Mouse (Mus musculus): ENCODE measurements around the gene Lrch4. TPM values are rescaled to one million over a fixed set of nuclear protein-coding genes. Genes with fewer than 3 reads are reported as not detected.

Gene Lrch4
- total RNA-seq, 2 experiments from 2014 or later, result 18.4 to 20.5 TPM

GRCm38 (mm10) chr5:137647827-137648601, 19.1 kb downstream of the Lrch4 start:
- DNase-seq, result no peak
- intact Hi-C loops (cut with DNase I), result no loop called here

- DNase-seq, result no peak
- intact Hi-C loops (cut with DNase I), result no loop called here
Measured at GRCm38 (mm10) chr5:137649251-137649650, 20.3 kb downstream of the Lrch4 start.

GRCm38 (mm10) chr5:137649669-137650571, 21.0 kb downstream of the Lrch4 start:
- intact Hi-C loops (cut with DNase I), result no loop called here
- peak; percentile 32 to 52 for DNase-seq

- DNase-seq, result peak; percentile 69 to 73
- intact Hi-C loops (cut with DNase I), result loop anchor here (2.0 kb wide), 2 partner anchors 68 to 150 kb away; partner anchors contain the start of gene Pop7
Measured at GRCm38 (mm10) chr5:137652474-137652873, 23.6 kb downstream of the Lrch4 start.

- intact Hi-C loops (cut with DNase I), result loop anchor here (2.0 kb wide), 2 partner anchors 69 to 151 kb away; partner anchors contain the start of gene Pop7
- no peak for DNase-seq
Measured at GRCm38 (mm10) chr5:137653366-137653765, 24.4 kb downstream of the Lrch4 start.

- no peak for DNase-seq
Measured at GRCm38 (mm10) chr5:137654746-137655145, 25.8 kb downstream of the Lrch4 start.

GRCm38 (mm10) chr5:137656977-137657376, 28.1 kb downstream of the Lrch4 start:
- intact Hi-C loops (cut with DNase I), result loop anchor here (1.0 to 2.0 kb wide), 4 partner anchors 28 to 103 kb away; partner anchors contain the start of genes Agfg2 and Nyap1
- DNase-seq, result peak; percentile 71 to 77

More at GRCm38 (mm10) chr5:137654746-137655145, 25.8 kb downstream of the Lrch4 start:
- intact Hi-C loops (cut with DNase I), result no loop called here

GRCm38 (mm10) chr5:137660064-137660688, 31.3 kb downstream of the Lrch4 start:
- intact Hi-C loops (cut with DNase I), result no loop called here
- DNase-seq, result peak; percentile 70 to 81

- intact Hi-C loops (cut with DNase I), result no loop called here
- no peak for DNase-seq
Measured at GRCm38 (mm10) chr5:137663057-137663456, 34.1 kb downstream of the Lrch4 start.

GRCm38 (mm10) chr5:137668971-137669370, 40.0 kb downstream of the Lrch4 start:
- intact Hi-C loops (cut with DNase I), result no loop called here
- DNase-seq, result peak; percentile 50 to 57

- intact Hi-C loops (cut with DNase I), result no loop called here
- DNase-seq, result no peak
Measured at GRCm38 (mm10) chr5:137670240-137670639, 41.3 kb downstream of the Lrch4 start.

GRCm38 (mm10) chr5:137671443-137672240, 42.7 kb downstream of the Lrch4 start:
- DNase-seq, result peak; percentile 70 to 82
- intact Hi-C loops (cut with DNase I), result no loop called here

- DNase-seq, result no peak
- intact Hi-C loops (cut with DNase I), result no loop called here
Measured at GRCm38 (mm10) chr5:137672361-137672760, 43.4 kb downstream of the Lrch4 start.

GRCm38 (mm10) chr5:137673015-137673414, 44.1 kb downstream of the Lrch4 start:
- DNase-seq, result no peak
- intact Hi-C loops (cut with DNase I), result no loop called here

- intact Hi-C loops (cut with DNase I), result no loop called here
Measured at GRCm38 (mm10) chr5:137674786-137675185, 45.9 kb downstream of the Lrch4 start.

GRCm38 (mm10) chr5:137677859-137678258, 48.9 kb downstream of the Lrch4 start:
- intact Hi-C loops (cut with DNase I), result no loop called here
- no peak for DNase-seq

More at GRCm38 (mm10) chr5:137674786-137675185, 45.9 kb downstream of the Lrch4 start:
- no peak for DNase-seq

- DNase-seq, result no peak
- intact Hi-C loops (cut with DNase I), result no loop called here
Measured at GRCm38 (mm10) chr5:137678736-137679135, 49.8 kb downstream of the Lrch4 start.

GRCm38 (mm10) chr5:137679726-137680125, 50.8 kb downstream of the Lrch4 start:
- DNase-seq, result no peak
- intact Hi-C loops (cut with DNase I), result no loop called here

- intact Hi-C loops (cut with DNase I), result no loop called here
- DNase-seq, result no peak
Measured at GRCm38 (mm10) chr5:137682526-137682925, 53.6 kb downstream of the Lrch4 start.
